Mouse (Mus musculus) embryonic facial prominence, embryonic 13.5 days (tissue): Measurements from ENCODE around the gene Gm45021. TPM values are rescaled to one million over a fixed set of nuclear protein-coding genes. Genes with fewer than 3 reads are reported as not detected.

Source experiments
- polyA plus RNA-seq: library from polyadenylated mRNA; unstranded; fragments of >200 nt; fragmentation: Nextera tagmentation; extraction: Ambion mirVana; gene quantifications from 2 replicates; pipeline ENCODE4 v1.2.1, GENCODE M21; 2015

The Gm45021 gene
- polyA plus RNA-seq, 1 experiment from 2014 or later = not detected

Other genes starting within 250 kb of the Gm45021 start
- gene Krba1, start 194.0 kb upstream of the Gm45021 start, polyA plus RNA-seq = 25.8 and 28.0 TPM in 2 replicates
- 30.2 and 31.6 TPM in 2 replicates for gene Zfp467, start 143.8 kb upstream of the Gm45021 start, polyA plus RNA-seq
- gene Sspo, start 141.4 kb upstream of the Gm45021 start, polyA plus RNA-seq = 0.25 and 0.46 TPM in 2 replicates
- 13.4 and 13.9 TPM in 2 replicates for gene Atp6v0e2, start 52.0 kb upstream of the Gm45021 start, polyA plus RNA-seq
- 10.5 and 10.8 TPM in 2 replicates for gene Lrrc61, start 34.8 kb upstream of the Gm45021 start, polyA plus RNA-seq
- gene Rarres2, start 16.8 kb upstream of the Gm45021 start, polyA plus RNA-seq = 4.5 and 5.5 TPM in 2 replicates
- 23.0 and 24.2 TPM in 2 replicates for gene Repin1, start 4.3 kb downstream of the Gm45021 start, polyA plus RNA-seq
- gene Gm44965, start 4.3 kb downstream of the Gm45021 start, polyA plus RNA-seq = 1.2 TPM in 1 of 2 replicates, not detected in the other
- 5.4 and 9.8 TPM in 2 replicates for gene Zfp775, start 12.5 kb downstream of the Gm45021 start, polyA plus RNA-seq
- gene AI854703, start 37.2 kb downstream of the Gm45021 start, polyA plus RNA-seq = 1.3 and 1.5 TPM in 2 replicates
- 0.46 and 0.98 TPM in 2 replicates for gene Gimap8, start 57.6 kb downstream of the Gm45021 start, polyA plus RNA-seq
- gene Gimap9, start 86.5 kb downstream of the Gm45021 start, polyA plus RNA-seq = 13.6 and 17.1 TPM in 2 replicates
- gene Gimap4, start 94.9 kb downstream of the Gm45021 start, polyA plus RNA-seq = 10.9 and 11.4 TPM in 2 replicates
- 15.5 and 20.3 TPM in 2 replicates for gene Gimap6, start 118.6 kb downstream of the Gm45021 start, polyA plus RNA-seq
- gene Gm28053, start 129.0 kb downstream of the Gm45021 start, polyA plus RNA-seq = 1.4 and 1.6 TPM in 2 replicates
- not detected in 2 replicates for gene Gimap7, start 129.0 kb downstream of the Gm45021 start, polyA plus RNA-seq
- gene Gimap1, start 149.4 kb downstream of the Gm45021 start, polyA plus RNA-seq = 8.0 and 9.0 TPM in 2 replicates
- 2.3 and 3.8 TPM in 2 replicates for gene Gimap5, start 156.6 kb downstream of the Gm45021 start, polyA plus RNA-seq
- not detected in 2 replicates for gene Gimap3, start 181.2 kb downstream of the Gm45021 start, polyA plus RNA-seq